Mouse (Mus musculus) limb, embryonic 14.5 days (tissue): ENCODE results near the gene Smarcd3. TPM values are rescaled to one million over a fixed set of nuclear protein-coding genes. Genes with fewer than 3 reads are reported as not detected.

Experiments
- ATAC-seq: fragments of 200-750 bp; cut with Nextera tagmentation; 2 replicates; pipeline ENCODE4 v1.8.0; 2017; ENCODE audit warnings: low read depth, moderate number of reproducible peaks, moderate TSS enrichment; ENCODE audit not compliant: low FRiP score
- DNase-seq: peaks from one replicate; pipeline ENCODE4 v3.0.0-alpha.2; 2015; ENCODE audit warnings: low spot score
- H3K27ac ChIP-seq: fragments of 300-500 bp; sonication (generic); replicated peaks from 2 replicates; pipeline ENCODE4 v1.5.1; 2014; ENCODE audit warnings: low read depth, mild to moderate bottlenecking, low read length, moderate library complexity, mixed read lengths
- H3K27me3 ChIP-seq: fragments of 300-500 bp; sonication (generic); 2 replicates; pipeline ENCODE4 v1.6.1; 2014; ENCODE audit warnings: low read length, mixed read lengths; ENCODE audit not compliant: control insufficient read depth, insufficient read depth
- H3K36me3 ChIP-seq: fragments of 300-500 bp; sonication (generic); 2 replicates; pipeline ENCODE4 v1.6.1; 2014; ENCODE audit warnings: mild to moderate bottlenecking, low read length, moderate library complexity, mixed read lengths; ENCODE audit not compliant: control insufficient read depth, insufficient read depth
- H3K4me1 ChIP-seq: fragments of 300-500 bp; sonication (generic); 2 replicates; pipeline ENCODE4 v1.6.1; 2014; ENCODE audit warnings: antibody characterized with exemption, low read length, mixed read lengths; ENCODE audit not compliant: control insufficient read depth, insufficient read depth
- H3K4me2 ChIP-seq: fragments of 300-500 bp; sonication (generic); replicated peaks from 2 replicates; pipeline ENCODE4 v1.6.1; 2014; ENCODE audit warnings: low read depth, mild to moderate bottlenecking, low read length, moderate library complexity; ENCODE audit not compliant: severe bottlenecking
- H3K4me3 ChIP-seq: fragments of 300-500 bp; sonication (generic); replicated peaks from 2 replicates; pipeline ENCODE4 v1.5.1; 2014; ENCODE audit warnings: low read length
- H3K9ac ChIP-seq: fragments of 300-500 bp; sonication (generic); 2 replicates; pipeline ENCODE4 v1.6.1; 2014; ENCODE audit warnings: mild to moderate bottlenecking, low read depth, low read length, moderate library complexity; ENCODE audit not compliant: severe bottlenecking
- H3K9me3 ChIP-seq: fragments of 300-500 bp; sonication (generic); 2 replicates; pipeline ENCODE4 v1.6.1; 2016; ENCODE audit warnings: low read length; ENCODE audit not compliant: control insufficient read depth
- POLR2A ChIP-seq: fragments of 200-500 bp; IDR thresholded peaks from 2 replicates; pipeline ENCODE4 v1.8.0; 2012; ENCODE audit warnings: inconsistent platforms, mild to moderate bottlenecking, moderate library complexity, borderline replicate concordance; ENCODE audit not compliant: insufficient read depth, insufficient read length; ENCODE audit errors: extremely low read depth
- WGBS: fragments of 180-500 bp; shearing (Covaris S2); extraction: QIAGEN DNeasy Blood & Tissue Kit; methylation state at CpG from one replicate; pipeline ENCODE4 v1.1.7; 2014; 5-methylcytosine and 5-hydroxymethylcytosine counted together
- polyA plus RNA-seq, 2 experiments: library from polyadenylated mRNA; depleted of rRNA in 1 of 2; stranded (reverse) in 1 of 2; unstranded in 1 of 2; fragments of >200 nt; fragmentation: Nextera tagmentation in 1 of 2; extraction: Ambion mirVana in 1 of 2; gene quantifications; 2 replicates each; pipeline versions ENCODE4 v1.2.1 to v1.2.3; 2012 to 2014

Smarcd3 gene
- polyA plus RNA-seq, 2 experiments: 52.7 to 91.5 TPM

DNA sequence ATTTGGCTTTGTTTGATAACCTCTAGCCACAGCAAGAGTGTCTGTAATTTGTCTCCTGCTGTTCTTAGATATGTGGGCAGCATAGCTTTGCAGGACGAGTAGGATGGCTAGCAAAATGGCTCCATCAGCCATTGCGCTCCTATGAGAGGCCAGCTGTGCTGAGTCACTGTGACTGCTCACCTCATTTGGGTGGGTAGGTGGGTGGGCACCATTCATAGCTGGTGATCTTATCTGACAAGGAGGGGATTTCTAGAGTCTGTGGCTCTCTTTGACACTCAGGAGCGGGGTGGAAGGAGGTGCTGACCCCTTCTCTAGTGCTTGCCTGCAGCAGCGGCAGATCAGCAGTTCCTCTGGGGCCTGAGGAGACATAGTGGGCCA, 37.0 kb downstream of the Smarcd3 start:
- ATAC-seq (no peak), DNase-seq (no peak)
- H3K9ac ChIP-seq: peak overlapping the region; percentile 75
- peak overlapping the region; percentile 74 for H3K4me2 ChIP-seq
- H3K4me3 ChIP-seq: peak overlapping the region; percentile 76
- H3K9me3 ChIP-seq: no peaks in the 10 kb centered on the region
- no peak for TF ChIP-seq POLR2A
- H3K36me3 ChIP-seq: peaks cover 39% of the 10 kb centered on the region
- WGBS: 23% methylated on average over 4 of the region's 4 CpGs
- no peaks in the 10 kb centered on the region for H3K27me3 ChIP-seq
- H3K4me1 ChIP-seq: peaks cover 16% of the 10 kb centered on the region
- 0 out of 2 replicates have a peak overlapping the region, but pooled peaks have one; percentile 61 for H3K27ac ChIP-seq

DNA sequence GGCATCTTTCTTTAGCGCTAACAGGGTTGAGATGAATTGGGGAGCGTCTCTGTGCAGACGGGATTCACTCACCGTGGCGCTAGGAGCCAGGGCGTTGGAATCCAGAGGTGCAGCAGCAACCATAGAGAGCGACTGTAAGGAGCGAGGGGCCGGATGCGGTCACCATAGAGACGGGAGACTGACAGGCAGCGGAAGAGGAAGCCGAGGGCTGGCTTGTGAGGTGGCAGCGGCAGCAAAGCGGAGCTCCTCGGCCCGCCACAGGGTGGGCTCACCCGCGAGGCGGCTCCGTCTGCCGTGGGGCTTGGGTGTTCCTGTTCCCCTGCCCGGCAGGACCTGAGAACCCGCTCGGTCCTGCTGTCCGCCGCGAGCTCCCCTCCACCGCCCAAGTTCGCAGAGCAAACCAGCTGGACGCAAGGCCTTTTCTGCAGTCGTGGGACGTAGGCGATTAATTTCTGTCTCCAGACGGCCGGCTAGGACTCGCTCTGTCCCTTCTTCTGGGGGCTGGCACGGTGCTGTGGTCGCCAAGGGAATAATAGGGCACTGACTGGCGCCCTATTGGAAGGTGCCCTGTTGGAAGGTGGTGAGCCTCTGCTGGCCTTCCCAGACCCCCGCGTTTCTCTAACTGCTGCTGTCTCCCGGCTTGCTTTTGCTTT, 37.5 kb downstream of the Smarcd3 start, which contains the start of gene Chpf2:
Chpf2 (plus strand) TSS at position 195 of the 653 bp plus-strand sequence.
- H3K9ac ChIP-seq: peak within 1 kb of the TSS; percentile 75
- H3K4me3 ChIP-seq: peak within 1 kb of the TSS; percentile 76
- peaks cover 16% of the 10 kb centered on the region for H3K4me1 ChIP-seq
- ATAC-seq: peak; percentile 90
- H3K27ac ChIP-seq: 0 out of 2 replicates have a peak within 1 kb of the TSS, but pooled peaks have one; percentile 61
- H3K9me3 ChIP-seq: no peaks in the 10 kb centered on the region
- H3K4me2 ChIP-seq: peak within 1 kb of the TSS; percentile 74
- peak; percentile 88 for DNase-seq
- no peaks in the 10 kb centered on the region for H3K27me3 ChIP-seq
- WGBS: 0% methylated on average over 28 of the region's 43 CpGs
- H3K36me3 ChIP-seq: peaks cover 34% of the 10 kb centered on the region
- peak; percentile 85; the same call in 1 of the 2 replicates for TF ChIP-seq POLR2A

DNA sequence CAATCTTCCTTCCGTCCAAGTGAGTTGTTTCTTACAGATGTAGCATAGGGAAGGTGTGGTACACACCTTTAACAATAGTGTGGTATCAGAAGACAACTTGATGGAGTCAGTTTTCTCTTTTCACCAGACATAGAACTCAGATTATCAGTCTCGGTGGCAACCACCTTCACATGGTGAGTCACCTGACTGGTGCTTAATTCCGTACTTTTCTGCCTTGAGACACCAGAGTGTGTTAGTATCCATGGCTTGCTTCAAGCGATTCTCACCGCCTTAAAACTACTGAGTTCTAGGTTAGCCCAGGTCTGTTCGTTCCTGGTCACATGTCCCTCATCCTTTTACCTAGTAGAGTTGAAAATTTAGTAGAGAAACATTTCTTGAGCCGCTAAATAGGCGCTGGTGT, 38.1 kb downstream of the Smarcd3 start:
- Histone ChIP-seq H3K4me2 (peak overlapping the region; percentile 74), H3K9me3 (no peaks in the 10 kb centered on the region), H3K4me3 (peak overlapping the region; percentile 76), H3K36me3 (peaks cover 28% of the 10 kb centered on the region), H3K4me1 (peaks cover 16% of the 10 kb centered on the region), H3K9ac (peak overlapping the region; percentile 75), H3K27ac (no peak overlapping the region), H3K27me3 (no peaks in the 10 kb centered on the region)
- no peak for DNase-seq
- TF ChIP-seq POLR2A: no peak
- 9% methylated on average over 8 of the region's 8 CpGs for WGBS
- ATAC-seq: peak; percentile 6; the same call in 1 of the 2 replicates

DNA sequence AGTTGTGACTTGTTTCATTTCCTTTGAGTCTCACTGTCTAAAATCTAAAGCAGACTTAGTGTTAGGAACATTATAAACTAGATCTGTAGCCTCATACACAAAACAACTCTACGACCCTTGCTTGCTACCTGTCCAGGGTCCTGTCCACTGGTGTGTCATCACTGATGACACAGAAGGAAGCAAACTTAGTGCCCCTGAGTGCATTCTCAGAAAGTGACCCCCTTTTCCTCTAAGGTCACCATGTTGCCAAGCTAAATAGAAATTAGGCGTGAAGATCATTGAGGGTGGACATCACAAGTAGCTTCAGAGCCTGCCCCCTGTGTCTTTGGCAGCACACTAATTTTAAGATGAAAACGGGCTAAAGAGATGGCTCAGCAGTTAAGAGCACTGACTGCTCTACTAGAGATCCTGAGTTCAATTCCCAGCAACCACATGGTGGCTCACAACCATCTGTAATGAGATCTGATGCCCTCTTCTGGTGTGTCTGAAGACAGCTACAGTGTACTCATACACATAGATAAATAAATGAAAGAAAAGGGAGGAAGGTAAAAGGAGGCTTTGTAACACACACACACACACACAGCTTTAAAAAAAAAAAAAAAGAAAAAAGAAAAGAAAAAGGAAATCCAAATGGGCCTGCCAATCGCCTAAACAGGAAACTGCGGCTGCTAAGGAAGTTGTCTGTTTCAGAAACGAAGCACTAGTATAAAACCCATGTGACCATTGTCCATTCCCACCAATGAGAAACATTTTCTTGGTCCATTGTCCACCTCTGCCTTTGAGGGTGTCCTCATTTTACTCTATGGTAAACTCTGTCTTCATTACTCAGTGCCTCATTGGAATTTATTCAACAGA, 45.9 kb downstream of the Smarcd3 start:
- Histone ChIP-seq H3K27ac (peak overlapping the region; percentile 79), H3K27me3 (no peaks in the 10 kb centered on the region), H3K4me2 (peak overlapping the region; percentile 67), H3K9ac (peak overlapping the region; percentile 61), H3K4me3 (peak overlapping the region; percentile 85), H3K9me3 (no peaks in the 10 kb centered on the region), H3K36me3 (peaks cover 21% of the 10 kb centered on the region), H3K4me1 (peaks cover 12% of the 10 kb centered on the region; the same call in 1 of the 2 replicates)
- ATAC-seq (no peak), DNase-seq (no peak)
- 73% methylated on average over 6 of the region's 6 CpGs for WGBS
- no peak for TF ChIP-seq POLR2A
